Mouse (Mus musculus) brain, embryonic 14.5 days (tissue): ENCODE measurements around the gene Atxn2.

Source experiments
- CTCF ChIP-seq: fragments of 200-500 bp; IDR thresholded peaks from 2 replicates; pipeline ENCODE4 v1.5.1; 2012; ENCODE audit warnings: inconsistent platforms, mild to moderate bottlenecking, moderate library complexity, borderline replicate concordance; ENCODE audit not compliant: insufficient read depth, insufficient read length; ENCODE audit errors: extremely low read depth
- POLR2A ChIP-seq: fragments of 200-500 bp; IDR thresholded peaks from 2 replicates; pipeline ENCODE4 v1.6.1; 2012; ENCODE audit warnings: mild to moderate bottlenecking, inconsistent platforms, borderline replicate concordance; ENCODE audit not compliant: poor library complexity, insufficient read depth, insufficient read length, severe bottlenecking; ENCODE audit errors: extremely low read depth

DNA sequence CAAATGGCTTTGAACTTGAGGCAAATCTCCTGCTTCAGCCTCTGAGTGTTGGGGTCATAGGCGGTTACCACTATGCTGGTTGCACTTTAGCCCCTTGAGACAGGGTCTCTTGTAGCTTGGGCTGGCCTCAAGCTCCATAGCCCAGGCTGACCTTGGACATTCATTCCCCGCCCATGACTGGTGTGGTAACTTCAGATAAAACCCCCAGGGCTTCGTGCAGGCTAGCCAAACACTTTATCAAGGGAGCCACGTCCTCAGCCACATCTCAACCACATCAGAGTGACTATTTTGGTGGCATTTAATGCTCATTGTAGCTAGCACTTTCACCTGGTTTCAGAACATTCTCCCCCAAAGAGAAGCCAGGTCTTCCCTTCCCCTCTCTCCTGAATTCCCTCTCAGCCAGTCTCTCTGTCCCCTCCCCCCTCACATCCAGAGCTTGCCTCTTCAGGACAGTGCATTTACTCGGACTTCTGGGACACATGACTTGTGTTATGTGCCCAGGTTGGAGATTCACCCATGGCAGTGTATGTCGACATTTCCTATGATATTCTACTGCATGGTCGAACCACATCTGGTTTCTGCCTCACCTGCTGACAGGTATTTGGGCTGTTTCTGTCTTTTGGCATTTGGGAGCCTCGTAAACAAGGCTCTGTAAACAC is 9.9 kb upstream of the Atxn2 start:
- no peak for TF ChIP-seq CTCF
- no peak for TF ChIP-seq POLR2A
